Mouse (Mus musculus) lung, adult 2 months (tissue): ENCODE results near the gene Fbxl3. TPM values are rescaled to one million over a fixed set of nuclear protein-coding genes. Genes with fewer than 3 reads are reported as not detected.

ENCODE experiments used
- DNase-seq: peaks from one replicate; pipeline ENCODE4 v3.0.0; 2022
- H3K4me1 ChIP-seq: fragments of 200-500 bp; 2 replicates; pipeline ENCODE4 v1.6.1; 2011; ENCODE audit warnings: low read length; ENCODE audit not compliant: control insufficient read depth, insufficient read depth
- H3K4me3 ChIP-seq: fragments of 200-500 bp; replicated peaks from 2 replicates; pipeline ENCODE3; 2011; ENCODE audit warnings: low read depth, mild to moderate bottlenecking, control low read depth, low read length; ENCODE audit errors: extremely low read depth
- CTCF ChIP-seq: fragments of 200-500 bp; IDR thresholded peaks from 2 replicates; pipeline ENCODE4 v1.5.1; 2011; ENCODE audit warnings: mild to moderate bottlenecking, low read length, control low read depth; ENCODE audit not compliant: insufficient read depth
- POLR2A ChIP-seq: fragments of 200-500 bp; IDR thresholded peaks from 2 replicates; pipeline ENCODE4 v1.6.1; 2011; ENCODE audit warnings: low read depth, mild to moderate bottlenecking, control low read depth, low read length, borderline replicate concordance; ENCODE audit errors: extremely low read depth
- WGBS: fragments of 180-500 bp; shearing (Covaris S2); methylation state at CpG from one replicate; pipeline ENCODE4 v1.1.7; 2018; 5-methylcytosine and 5-hydroxymethylcytosine counted together
- polyA plus RNA-seq: library from polyadenylated mRNA; depleted of rRNA; stranded (reverse); fragments of >200 nt; gene quantifications from 2 replicates; pipeline ENCODE4 v1.2.3, GENCODE M21; 2012

Gene Fbxl3
- polyA plus RNA-seq, 1 experiment = 123 TPM

- DNase-seq = no peak
- no peak for TF ChIP-seq POLR2A
- no peak for TF ChIP-seq CTCF
- 74% methylated on average over 4 of the region's 4 CpGs for WGBS
- Histone ChIP-seq H3K4me3 (no peak overlapping the region), H3K4me1 (peaks cover 15% of the 10 kb centered on the region)
Measured at GRCm38 (mm10) chr14:103086671-103087324, 12.6 kb downstream of the Fbxl3 start.

GRCm38 (mm10) chr14:103085840-103086533 is 13.4 kb downstream of the Fbxl3 start:
- H3K4me1 ChIP-seq = peaks cover 15% of the 10 kb centered on the region
- DNase-seq = no peak
- 48% methylated on average over 1 of the region's 1 CpGs for WGBS
- no peak overlapping the region for H3K4me3 ChIP-seq
- TF ChIP-seq CTCF (no peak), POLR2A (no peak)

- H3K4me1 ChIP-seq = no peaks in the 10 kb centered on the region
- H3K4me3 ChIP-seq = no peak overlapping the region
- DNase-seq = no peak
- TF ChIP-seq CTCF (no peak), POLR2A (no peak)
- 76% methylated on average over 9 of the region's 9 CpGs for WGBS
Measured at GRCm38 (mm10) chr14:103079209-103079977, 20.0 kb downstream of the Fbxl3 start.

- TF ChIP-seq CTCF (no peak), POLR2A (no peak)
- Histone ChIP-seq H3K4me3 (no peak overlapping the region), H3K4me1 (no peaks in the 10 kb centered on the region)
- 75% methylated on average over 16 of the region's 16 CpGs for WGBS
- DNase-seq = no peak
Measured at GRCm38 (mm10) chr14:103078006-103078912, 21.1 kb downstream of the Fbxl3 start.

- TF ChIP-seq CTCF (no peak), POLR2A (no peak)
- DNase-seq = no peak
- WGBS = 76% methylated on average over 9 of the region's 9 CpGs
- Histone ChIP-seq H3K4me1 (no peaks in the 10 kb centered on the region), H3K4me3 (no peak overlapping the region)
Measured at GRCm38 (mm10) chr14:103077272-103078005, 21.9 kb downstream of the Fbxl3 start.

- TF ChIP-seq POLR2A (no peak), CTCF (no peak)
- Histone ChIP-seq H3K4me1 (no peaks in the 10 kb centered on the region; the same call in 1 of the 2 replicates), H3K4me3 (no peak overlapping the region)
- DNase-seq = no peak
- WGBS = 87% methylated on average over 7 of the region's 7 CpGs
Measured at GRCm38 (mm10) chr14:103075166-103075565, 24.2 kb downstream of the Fbxl3 start.

- 96% methylated on average over 8 of the region's 8 CpGs for WGBS
- no peak for TF ChIP-seq CTCF
- no peak for DNase-seq
- peaks cover 3% of the 10 kb centered on the region for H3K4me1 ChIP-seq
- H3K4me3 ChIP-seq = no peak overlapping the region
Measured at GRCm38 (mm10) chr14:103073825-103074224, 25.5 kb downstream of the Fbxl3 start.

DNA sequence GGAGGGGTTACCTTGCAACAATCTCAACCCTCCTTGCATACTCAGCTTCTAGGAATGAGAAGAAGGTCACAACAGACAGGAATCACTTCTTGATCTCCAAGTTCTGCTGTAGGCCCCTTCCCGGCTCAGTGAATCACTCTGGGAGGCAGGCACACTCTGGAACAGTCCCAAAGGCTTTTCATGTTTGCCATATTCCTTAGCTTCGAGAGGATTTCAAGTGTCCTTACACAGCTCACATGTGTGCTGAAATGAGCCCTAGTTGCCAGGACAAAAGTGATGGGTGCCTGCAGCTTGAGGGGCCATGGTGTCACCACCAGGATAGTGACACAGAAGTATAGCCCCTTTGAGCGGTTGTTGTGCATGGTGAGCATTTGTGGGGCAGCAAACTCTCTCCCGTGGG is 26.6 kb downstream of the Fbxl3 start:
- no peak for TF ChIP-seq CTCF
- no peak for TF ChIP-seq POLR2A
- no peak overlapping the region for H3K4me3 ChIP-seq
- H3K4me1 ChIP-seq = peaks cover 3% of the 10 kb centered on the region
- 67% methylated on average over 4 of the region's 4 CpGs for WGBS
- no peak for DNase-seq

- H3K4me1 ChIP-seq = peaks cover 3% of the 10 kb centered on the region
- no peak overlapping the region for H3K4me3 ChIP-seq
- 89% methylated on average over 12 of the region's 12 CpGs for WGBS
- no peak for DNase-seq
- TF ChIP-seq CTCF (no peak), POLR2A (no peak)
Measured at GRCm38 (mm10) chr14:103071471-103071870, 27.9 kb downstream of the Fbxl3 start.
